Mouse (Mus musculus) embryo, embryonic 10.5 days (tissue): ENCODE results near the gene Tmem206.

Experiments used
- DNase-seq: peaks from one replicate; pipeline ENCODE4 v3.0.0-alpha.2; 2015; ENCODE audit warnings: low spot score

The Tmem206 gene

GRCm38 (mm10) chr1:191350355-191350754, 24.6 kb downstream of the Tmem206 start:
- DNase-seq: no peak

GRCm38 (mm10) chr1:191352786-191353488, 27.2 kb downstream of the Tmem206 start:
- peak; percentile 80 for DNase-seq

GRCm38 (mm10) chr1:191353836-191354235, 28.1 kb downstream of the Tmem206 start:
- DNase-seq: peak; percentile 39

GRCm38 (mm10) chr1:191356936-191357335, 31.2 kb downstream of the Tmem206 start:
- peak; percentile 44 for DNase-seq

GRCm38 (mm10) chr1:191359478-191359877, 33.8 kb downstream of the Tmem206 start:
- no peak for DNase-seq

- no peak for DNase-seq
These were observed 36.7 kb downstream of the Tmem206 start for GRCm38 (mm10) chr1:191362412-191362811.

- DNase-seq: peak; percentile 47
These were observed 38.8 kb downstream of the Tmem206 start for GRCm38 (mm10) chr1:191364477-191364876.

GRCm38 (mm10) chr1:191368193-191368592, 42.5 kb downstream of the Tmem206 start:
- no peak for DNase-seq

GRCm38 (mm10) chr1:191369140-191369539, 43.4 kb downstream of the Tmem206 start:
- DNase-seq: no peak

GRCm38 (mm10) chr1:191374993-191375643, 49.4 kb downstream of the Tmem206 start:
- DNase-seq: no peak

GRCm38 (mm10) chr1:191375644-191375998, 49.9 kb downstream of the Tmem206 start:
- DNase-seq: no peak

GRCm38 (mm10) chr1:191378080-191378479, 52.4 kb downstream of the Tmem206 start:
- DNase-seq: no peak

GRCm38 (mm10) chr1:191380843-191381242, 55.1 kb downstream of the Tmem206 start:
- no peak for DNase-seq

- DNase-seq: no peak
These were observed 56.4 kb downstream of the Tmem206 start for GRCm38 (mm10) chr1:191381955-191382736.

- no peak for DNase-seq
These were observed 59.2 kb downstream of the Tmem206 start for GRCm38 (mm10) chr1:191384786-191385430.

GRCm38 (mm10) chr1:191391311-191391710, 65.6 kb downstream of the Tmem206 start:
- DNase-seq: peak; percentile 85

GRCm38 (mm10) chr1:191393536-191393935, 67.8 kb downstream of the Tmem206 start:
- no peak for DNase-seq

GRCm38 (mm10) chr1:191394126-191394525, 68.4 kb downstream of the Tmem206 start:
- no peak for DNase-seq

GRCm38 (mm10) chr1:191395200-191395599, 69.5 kb downstream of the Tmem206 start:
- no peak for DNase-seq

GRCm38 (mm10) chr1:191395871-191396433, 70.2 kb downstream of the Tmem206 start:
- DNase-seq: peak; percentile 54

- DNase-seq: peak; percentile 59
These were observed 70.7 kb downstream of the Tmem206 start for GRCm38 (mm10) chr1:191396446-191396845.
